Mouse (Mus musculus) ES-Bruce4 (cell line): ENCODE data around the gene Allc. TPM values are rescaled to one million over a fixed set of nuclear protein-coding genes. Genes with fewer than 3 reads are reported as not detected.

Source experiments
- H3K27ac ChIP-seq: 2 replicates; pipeline ENCODE4 v1.5.1; 2012; ENCODE audit warnings: low read length, inconsistent platforms; ENCODE audit not compliant: insufficient read depth
- H3K27me3 ChIP-seq: 2 replicates; pipeline ENCODE4 v1.6.1; 2012; ENCODE audit warnings: mild to moderate bottlenecking, low read length, inconsistent platforms; ENCODE audit not compliant: control insufficient read depth, poor library complexity, insufficient read depth, severe bottlenecking
- H3K36me3 ChIP-seq: 2 replicates; pipeline ENCODE4 v1.6.1; 2012; ENCODE audit warnings: inconsistent platforms, mild to moderate bottlenecking, low read length, moderate library complexity; ENCODE audit not compliant: control insufficient read depth, poor library complexity, insufficient read depth, severe bottlenecking
- H3K4me1 ChIP-seq: one replicate; pipeline ENCODE4 v1.8.1; 2011; ENCODE audit warnings: low read length; ENCODE audit not compliant: control insufficient read depth, insufficient read depth
- H3K4me3 ChIP-seq: 2 replicates; pipeline ENCODE4 v1.5.1; 2011; ENCODE audit warnings: low read depth, mild to moderate bottlenecking, low read length
- H3K9ac ChIP-seq: 2 replicates; pipeline ENCODE4 v1.6.1; 2012; ENCODE audit warnings: low read depth, mild to moderate bottlenecking, inconsistent platforms; ENCODE audit not compliant: poor library complexity, severe bottlenecking
- H3K9me3 ChIP-seq: replicated peaks from 2 replicates; pipeline ENCODE4 v1.6.1; 2012; ENCODE audit warnings: mild to moderate bottlenecking, low read length, inconsistent platforms; ENCODE audit not compliant: control insufficient read depth, poor library complexity, insufficient read depth, severe bottlenecking
- CTCF ChIP-seq: IDR thresholded peaks from one replicate; pipeline ENCODE4 v1.8.1; 2011; ENCODE audit warnings: low read depth, low read length
- EP300 ChIP-seq: IDR thresholded peaks from 2 replicates; pipeline ENCODE4 v1.6.1; 2011; ENCODE audit warnings: low read depth, low read length; ENCODE audit not compliant: insufficient read depth
- POLR2A ChIP-seq: IDR thresholded peaks from one replicate; pipeline ENCODE4 v1.8.1; 2011; ENCODE audit warnings: low read length; ENCODE audit not compliant: insufficient read depth
- polyA plus RNA-seq: library from polyadenylated mRNA; stranded (reverse); fragments of >200 nt; gene quantifications from 2 replicates; pipeline ENCODE4 v1.2.4, GENCODE M21; 2011; ENCODE audit warnings: low read depth; ENCODE audit not compliant: missing spikeins, insufficient read depth, insufficient read length

Allc gene
- polyA plus RNA-seq, 1 experiment, result not detected

- H3K27ac ChIP-seq, result no peak overlapping the region
- peak overlapping the region; percentile 52 for H3K4me3 ChIP-seq
- H3K27me3 ChIP-seq, result no peaks in the 10 kb centered on the region
- no peaks in the 10 kb centered on the region for H3K4me1 ChIP-seq
- H3K36me3 ChIP-seq, result no peaks in the 10 kb centered on the region
- peak overlapping the region; percentile 5; the same call in 1 of the 2 replicates for H3K9ac ChIP-seq
- no peaks in the 10 kb centered on the region for H3K9me3 ChIP-seq
- TF ChIP-seq POLR2A (no peak), EP300 (no peak), CTCF (no peak)
Measured at GRCm38 (mm10) chr12:28607546-28608305, 25.4 kb upstream of the Allc start.

DNA sequence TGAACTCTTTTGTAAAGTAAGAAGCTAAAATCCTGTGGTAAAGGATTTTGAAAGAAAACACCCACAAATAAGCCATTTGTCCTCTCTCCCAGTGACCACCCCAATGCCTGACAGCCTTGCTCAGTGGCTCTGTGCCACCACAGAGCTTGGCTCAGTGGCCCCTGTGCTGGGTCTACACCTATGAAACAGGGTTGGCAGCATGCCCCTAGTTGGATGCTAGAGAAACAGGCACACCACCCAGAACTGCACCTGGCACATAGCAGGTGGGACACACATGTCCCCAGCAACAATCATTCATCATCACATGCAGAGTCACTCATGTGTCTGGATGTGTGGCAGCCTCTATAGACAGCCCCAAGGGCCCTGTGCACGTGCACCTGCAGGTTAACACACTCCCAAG lies 21.2 kb upstream of the Allc start:
- H3K4me1 ChIP-seq, result peaks cover 2% of the 10 kb centered on the region
- no peak overlapping the region for H3K4me3 ChIP-seq
- no peaks in the 10 kb centered on the region for H3K36me3 ChIP-seq
- no peaks in the 10 kb centered on the region for H3K27me3 ChIP-seq
- H3K27ac ChIP-seq, result no peak overlapping the region
- TF ChIP-seq EP300, result no peak
- no peak for TF ChIP-seq POLR2A
- TF ChIP-seq CTCF, result no peak
- no peak overlapping the region for H3K9ac ChIP-seq
- H3K9me3 ChIP-seq, result no peaks in the 10 kb centered on the region

DNA sequence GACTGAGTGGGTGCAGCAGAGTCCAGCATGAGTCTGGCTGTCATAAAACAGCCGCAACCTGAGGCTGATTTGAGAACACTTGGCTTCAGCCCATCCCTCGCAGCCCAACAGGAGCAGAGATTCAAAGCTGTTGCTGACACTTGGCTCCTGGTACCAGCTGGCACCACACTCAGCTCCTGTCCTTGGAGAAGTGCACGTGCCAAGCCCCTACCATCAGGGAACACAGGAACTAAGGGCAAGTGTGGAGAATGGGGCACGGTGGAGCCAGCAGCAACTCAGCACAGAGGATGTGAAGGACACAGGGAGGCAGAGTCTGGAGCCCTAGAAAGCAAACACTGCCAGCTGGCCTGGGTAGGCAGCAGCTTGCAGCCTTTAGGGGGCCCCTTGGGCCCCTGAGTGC lies 19.9 kb upstream of the Allc start:
- no peak overlapping the region for H3K27ac ChIP-seq
- TF ChIP-seq POLR2A (no peak), EP300 (no peak), CTCF (no peak)
- H3K9ac ChIP-seq, result no peak overlapping the region

GRCm38 (mm10) chr12:28598526-28598991 lies 16.2 kb upstream of the Allc start:
- Histone ChIP-seq H3K4me3 (no peak overlapping the region), H3K36me3 (no peaks in the 10 kb centered on the region), H3K27me3 (no peaks in the 10 kb centered on the region), H3K4me1 (peaks cover 2% of the 10 kb centered on the region), H3K9me3 (no peaks in the 10 kb centered on the region), H3K9ac (no peak overlapping the region), H3K27ac (no peak overlapping the region)
- TF ChIP-seq EP300 (no peak), CTCF (no peak), POLR2A (no peak)

More for the DNA sequence above, 19.9 kb upstream of the Allc start:
- Histone ChIP-seq H3K9me3 (no peaks in the 10 kb centered on the region), H3K4me3 (no peak overlapping the region), H3K27me3 (no peaks in the 10 kb centered on the region), H3K4me1 (peaks cover 2% of the 10 kb centered on the region), H3K36me3 (no peaks in the 10 kb centered on the region)

GRCm38 (mm10) chr12:28598110-28598509 lies 15.8 kb upstream of the Allc start:
- Histone ChIP-seq H3K27ac (no peak overlapping the region), H3K9me3 (no peaks in the 10 kb centered on the region), H3K9ac (no peak overlapping the region), H3K27me3 (no peaks in the 10 kb centered on the region), H3K36me3 (no peaks in the 10 kb centered on the region), H3K4me1 (peaks cover 2% of the 10 kb centered on the region), H3K4me3 (no peak overlapping the region)
- TF ChIP-seq CTCF (no peak), POLR2A (no peak), EP300 (no peak)

GRCm38 (mm10) chr12:28597699-28598098 lies 15.4 kb upstream of the Allc start:
- Histone ChIP-seq H3K36me3 (no peaks in the 10 kb centered on the region), H3K27ac (no peak overlapping the region), H3K4me3 (no peak overlapping the region), H3K9me3 (no peaks in the 10 kb centered on the region), H3K9ac (no peak overlapping the region), H3K4me1 (peaks cover 2% of the 10 kb centered on the region), H3K27me3 (no peaks in the 10 kb centered on the region)
- TF ChIP-seq POLR2A (no peak), EP300 (no peak), CTCF (no peak)
